Mouse (Mus musculus): ENCODE measurements around the gene Olfr709-ps1. TPM values are rescaled to one million over a fixed set of nuclear protein-coding genes. Genes with fewer than 3 reads are reported as not detected.
"Not testable (repeated sequence)": the region's sequence is repeated elsewhere in the genome, so short reads cannot be mapped to it uniquely, and the experiment has no call there.

Olfr709-ps1 gene
- not detected in 2 replicates for polyA plus RNA-seq (2014; fragmentation: Nextera tagmentation; extraction: Ambion mirVana)

GRCm38 (mm10) chr7:106932119-106932518, at the start of gene Olfr709-ps1:
Olfr709-ps1 (minus strand) TSS chr7:106932219.
- Histone ChIP-seq H3K27ac (replicated peaks; ENCODE audit: low read depth, low read length) (no peak within 1 kb of the TSS), H3K9ac (ENCODE audit: low read depth, low read length) (no peak within 1 kb of the TSS), H3K4me3 (ENCODE audit: low read depth, low read length) (no peak within 1 kb of the TSS), H3K4me1 (ENCODE audit: control insufficient read depth, insufficient read depth, low read length) (no peaks in the 10 kb centered on the region), H3K9me3 (ENCODE audit: control insufficient read depth, low read length) (no peaks in the 10 kb centered on the region), H3K27me3 (replicated peaks; ENCODE audit: control insufficient read depth, insufficient read depth, low read length) (no peaks in the 10 kb centered on the region), H3K36me3 (ENCODE audit: control insufficient read depth, insufficient read depth, low read length) (no peaks in the 10 kb centered on the region), H3K4me2 (ENCODE audit: low read depth, low read length) (no peak within 1 kb of the TSS)
- no peak for DNase-seq (ENCODE audit: low spot score)
- ATAC-seq (ENCODE audit: low read depth) = no peak

GRCm38 (mm10) chr7:106975353-106975752, 43.3 kb upstream of the Olfr709-ps1 start, which contains the start of gene Olfr711:
Olfr711 (minus strand) TSS chr7:106975453.
- Histone ChIP-seq H3K9me3 (ENCODE audit: control insufficient read depth, low read length) (no peaks in the 10 kb centered on the region), H3K36me3 (ENCODE audit: control insufficient read depth, insufficient read depth, low read length) (no peaks in the 10 kb centered on the region), H3K4me3 (ENCODE audit: low read depth, low read length) (no peak within 1 kb of the TSS), H3K4me2 (ENCODE audit: low read depth, low read length) (no peak within 1 kb of the TSS), H3K27me3 (replicated peaks; ENCODE audit: control insufficient read depth, insufficient read depth, low read length) (no peaks in the 10 kb centered on the region), H3K4me1 (ENCODE audit: control insufficient read depth, insufficient read depth, low read length) (no peaks in the 10 kb centered on the region), H3K27ac (replicated peaks; ENCODE audit: low read depth, low read length) (no peak within 1 kb of the TSS), H3K9ac (ENCODE audit: low read depth, low read length) (no peak within 1 kb of the TSS)
- WGBS = 55% methylated on average over 1 of the region's 1 CpGs
- ATAC-seq (ENCODE audit: low read depth) (no peak), DNase-seq (ENCODE audit: low spot score) (no peak)

- H3K4me2 ChIP-seq (ENCODE audit: low read depth, low read length); H3K27ac ChIP-seq (replicated peaks; ENCODE audit: low read depth, low read length); H3K27me3 ChIP-seq (replicated peaks; ENCODE audit: control insufficient read depth, insufficient read depth, low read length); H3K4me3 ChIP-seq (ENCODE audit: low read depth, low read length); H3K9me3 ChIP-seq (ENCODE audit: control insufficient read depth, low read length); H3K9ac ChIP-seq (ENCODE audit: low read depth, low read length); DNase-seq (ENCODE audit: low spot score); H3K4me1 ChIP-seq (ENCODE audit: control insufficient read depth, insufficient read depth, low read length); H3K36me3 ChIP-seq (ENCODE audit: control insufficient read depth, insufficient read depth, low read length); ATAC-seq (ENCODE audit: low read depth): not testable (repeated sequence)
These were observed 35.5 kb upstream of the Olfr709-ps1 start for GRCm38 (mm10) chr7:106967503-106967902.

GRCm38 (mm10) chr7:106963837-106964236, 31.8 kb upstream of the Olfr709-ps1 start, which contains the start of gene Olfr6:
Olfr6 (minus strand) TSS chr7:106963937.
- Histone ChIP-seq H3K27ac (replicated peaks; ENCODE audit: low read depth, low read length) (no peak within 1 kb of the TSS), H3K4me2 (ENCODE audit: low read depth, low read length) (no peak within 1 kb of the TSS), H3K4me3 (ENCODE audit: low read depth, low read length) (no peak within 1 kb of the TSS), H3K9ac (ENCODE audit: low read depth, low read length) (no peak within 1 kb of the TSS), H3K4me1 (ENCODE audit: control insufficient read depth, insufficient read depth, low read length) (no peaks in the 10 kb centered on the region), H3K27me3 (replicated peaks; ENCODE audit: control insufficient read depth, insufficient read depth, low read length) (no peaks in the 10 kb centered on the region), H3K9me3 (ENCODE audit: control insufficient read depth, low read length) (no peaks in the 10 kb centered on the region), H3K36me3 (ENCODE audit: control insufficient read depth, insufficient read depth, low read length) (no peaks in the 10 kb centered on the region)
- 76% methylated on average over 1 of the region's 1 CpGs for WGBS
- DNase-seq (ENCODE audit: low spot score) = no peak
- ATAC-seq (ENCODE audit: low read depth) = no peak

GRCm38 (mm10) chr7:106948212-106948611, 16.2 kb upstream of the Olfr709-ps1 start, which contains the start of gene Olfr710:
Olfr710 (minus strand) TSS chr7:106948312.
- peak; percentile 0 for DNase-seq (ENCODE audit: low spot score)
- WGBS = 73% methylated on average over 3 of the region's 3 CpGs
- no peaks in the 10 kb centered on the region for H3K36me3 ChIP-seq (ENCODE audit: control insufficient read depth, insufficient read depth, low read length)
- H3K4me2 ChIP-seq (ENCODE audit: low read depth, low read length) = no peak within 1 kb of the TSS
- H3K4me3 ChIP-seq (ENCODE audit: low read depth, low read length) = no peak within 1 kb of the TSS
- H3K27ac ChIP-seq (replicated peaks; ENCODE audit: low read depth, low read length) = no peak within 1 kb of the TSS
- no peak within 1 kb of the TSS for H3K9ac ChIP-seq (ENCODE audit: low read depth, low read length)
- ATAC-seq (ENCODE audit: low read depth) = no peak
- H3K9me3 ChIP-seq (ENCODE audit: control insufficient read depth, low read length) = no peaks in the 10 kb centered on the region
- H3K27me3 ChIP-seq (replicated peaks; ENCODE audit: control insufficient read depth, insufficient read depth, low read length) = no peaks in the 10 kb centered on the region
- no peaks in the 10 kb centered on the region for H3K4me1 ChIP-seq (ENCODE audit: control insufficient read depth, insufficient read depth, low read length)

GRCm38 (mm10) chr7:106920961-106921360, 11.1 kb downstream of the Olfr709-ps1 start:
- H3K4me1 ChIP-seq (ENCODE audit: control insufficient read depth, insufficient read depth, low read length); DNase-seq (ENCODE audit: low spot score); H3K27ac ChIP-seq (replicated peaks; ENCODE audit: low read depth, low read length); H3K27me3 ChIP-seq (replicated peaks; ENCODE audit: control insufficient read depth, insufficient read depth, low read length); H3K4me2 ChIP-seq (ENCODE audit: low read depth, low read length); H3K9me3 ChIP-seq (ENCODE audit: control insufficient read depth, low read length); H3K9ac ChIP-seq (ENCODE audit: low read depth, low read length); H3K4me3 ChIP-seq (ENCODE audit: low read depth, low read length); H3K36me3 ChIP-seq (ENCODE audit: control insufficient read depth, insufficient read depth, low read length); ATAC-seq (ENCODE audit: low read depth): not testable (repeated sequence)
- WGBS = 70% methylated on average over 2 of the region's 7 CpGs

- 40% methylated on average over 2 of the region's 2 CpGs for WGBS
- no peak within 1 kb of the TSS for H3K4me2 ChIP-seq (ENCODE audit: low read depth, low read length)
- no peaks in the 10 kb centered on the region for H3K36me3 ChIP-seq (ENCODE audit: control insufficient read depth, insufficient read depth, low read length)
- no peak within 1 kb of the TSS for H3K27ac ChIP-seq (replicated peaks; ENCODE audit: low read depth, low read length)
- ATAC-seq (ENCODE audit: low read depth) (no peak), DNase-seq (ENCODE audit: low spot score) (no peak)
- no peak within 1 kb of the TSS for H3K9ac ChIP-seq (ENCODE audit: low read depth, low read length)
- H3K4me1 ChIP-seq (ENCODE audit: control insufficient read depth, insufficient read depth, low read length) = no peaks in the 10 kb centered on the region
- no peaks in the 10 kb centered on the region for H3K9me3 ChIP-seq (ENCODE audit: control insufficient read depth, low read length)
- no peaks in the 10 kb centered on the region for H3K27me3 ChIP-seq (replicated peaks; ENCODE audit: control insufficient read depth, insufficient read depth, low read length)
- no peak within 1 kb of the TSS for H3K4me3 ChIP-seq (ENCODE audit: low read depth, low read length)
These were observed 24.3 kb downstream of the Olfr709-ps1 start, which contains the start of gene Olfr1532-ps1 for GRCm38 (mm10) chr7:106907676-106908075. Olfr1532-ps1 (plus strand) TSS chr7:106908001.

- not testable (repeated sequence) for H3K4me2 ChIP-seq (ENCODE audit: low read depth, low read length); H3K4me3 ChIP-seq (ENCODE audit: low read depth, low read length); ATAC-seq (ENCODE audit: low read depth); H3K4me1 ChIP-seq (ENCODE audit: control insufficient read depth, insufficient read depth, low read length); H3K27ac ChIP-seq (replicated peaks; ENCODE audit: low read depth, low read length); H3K9me3 ChIP-seq (ENCODE audit: control insufficient read depth, low read length); DNase-seq (ENCODE audit: low spot score); H3K27me3 ChIP-seq (replicated peaks; ENCODE audit: control insufficient read depth, insufficient read depth, low read length); H3K36me3 ChIP-seq (ENCODE audit: control insufficient read depth, insufficient read depth, low read length); H3K9ac ChIP-seq (ENCODE audit: low read depth, low read length)
- 79% methylated on average over 3 of the region's 3 CpGs for WGBS
These were observed 30.9 kb downstream of the Olfr709-ps1 start, which contains the start of gene Olfr707 for GRCm38 (mm10) chr7:106901141-106901540. Olfr707 (minus strand) TSS chr7:106901241.

- H3K4me1 ChIP-seq (ENCODE audit: control insufficient read depth, insufficient read depth, low read length) = no peaks in the 10 kb centered on the region
- ATAC-seq (ENCODE audit: low read depth) (no peak), DNase-seq (ENCODE audit: low spot score) (no peak)
- no peak within 1 kb of the TSS for H3K4me2 ChIP-seq (ENCODE audit: low read depth, low read length)
- WGBS = 86% methylated on average over 2 of the region's 2 CpGs
- H3K27me3 ChIP-seq (replicated peaks; ENCODE audit: control insufficient read depth, insufficient read depth, low read length) = no peaks in the 10 kb centered on the region
- no peak within 1 kb of the TSS for H3K9ac ChIP-seq (ENCODE audit: low read depth, low read length)
- no peaks in the 10 kb centered on the region for H3K36me3 ChIP-seq (ENCODE audit: control insufficient read depth, insufficient read depth, low read length)
- H3K9me3 ChIP-seq (ENCODE audit: control insufficient read depth, low read length) = no peaks in the 10 kb centered on the region
- no peak within 1 kb of the TSS for H3K4me3 ChIP-seq (ENCODE audit: low read depth, low read length)
- no peak within 1 kb of the TSS for H3K27ac ChIP-seq (replicated peaks; ENCODE audit: low read depth, low read length)
These were observed 44.0 kb downstream of the Olfr709-ps1 start, which contains the start of gene Olfr706 for GRCm38 (mm10) chr7:106888062-106888461. Olfr706 (minus strand) TSS chr7:106888162.

All from embryonic facial prominence, embryonic 14.5 days (tissue).